Mouse (Mus musculus): ENCODE data around the gene Aif1. TPM values are rescaled to one million over a fixed set of nuclear protein-coding genes. Genes with fewer than 3 reads are reported as not detected.

Gene Aif1
- polyA plus RNA-seq, 1 experiment from 2014 or later, result 20.0 TPM

DNA sequence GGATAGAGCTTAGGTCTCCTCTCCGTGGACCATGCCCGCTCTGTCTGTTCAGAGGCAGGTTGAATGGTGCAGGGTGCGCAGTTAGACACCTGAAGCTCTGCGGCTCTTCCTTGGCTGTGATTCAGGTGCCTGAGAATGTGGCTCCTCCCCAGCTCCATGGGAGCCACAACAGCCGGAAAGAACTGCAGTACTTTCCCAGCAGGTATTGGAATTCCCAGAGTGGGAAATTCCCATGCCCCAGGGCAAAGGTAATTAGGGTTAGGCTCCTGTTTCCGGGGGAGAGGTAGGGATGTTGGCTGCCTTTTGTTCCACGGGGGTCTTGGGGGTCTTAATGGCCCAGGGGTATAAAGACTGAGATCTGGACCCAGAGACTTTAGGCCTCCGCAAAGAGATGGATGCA lies 23.1 kb upstream of the Aif1 start:
- Histone ChIP-seq H3K4me1 (replicated peaks; ENCODE audit: control insufficient read depth, insufficient read depth, low read length) (peaks cover 11% of the 10 kb centered on the region), H3K36me3 (ENCODE audit: control insufficient read depth, insufficient read depth, low read length) (no peaks in the 10 kb centered on the region), H3K4me3 (ENCODE audit: low read depth, low read length) (no peak overlapping the region), H3K9ac (ENCODE audit: low read depth, low read length) (no peak overlapping the region), H3K27ac (ENCODE audit: low read depth, low read length) (no peak overlapping the region), H3K9me3 (ENCODE audit: control insufficient read depth, low read length) (no peaks in the 10 kb centered on the region), H3K4me2 (no peak overlapping the region), H3K27me3 (replicated peaks; ENCODE audit: control insufficient read depth, insufficient read depth, low read length) (peaks cover 59% of the 10 kb centered on the region)
- 55% methylated on average over 8 of the region's 8 CpGs for WGBS
- no peak for ATAC-seq (replicated peaks; ENCODE audit: low FRiP score)
- DNase-seq (ENCODE audit: low spot score), result no peak

DNA sequence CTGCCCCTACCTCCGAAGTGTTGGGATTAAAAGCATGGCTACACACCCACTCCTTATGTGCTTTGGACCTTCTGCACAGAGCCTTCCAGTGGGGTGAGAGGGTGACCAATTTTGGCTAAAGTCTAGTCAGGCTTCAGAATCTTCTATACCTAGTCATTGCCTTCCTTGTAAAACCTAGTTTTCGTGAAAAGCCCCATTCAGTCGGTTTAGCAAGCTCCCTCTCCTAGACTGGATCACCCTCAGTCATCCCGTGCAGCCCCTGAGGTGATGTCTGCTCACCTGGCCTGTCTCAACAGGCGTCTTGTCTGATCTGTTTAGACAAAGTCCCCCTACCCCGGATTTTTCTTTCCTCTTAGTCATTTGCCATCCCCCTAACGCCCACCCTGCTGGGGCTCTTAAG lies 22.2 kb upstream of the Aif1 start:
- Histone ChIP-seq H3K27ac (ENCODE audit: low read depth, low read length) (no peak overlapping the region), H3K9me3 (ENCODE audit: control insufficient read depth, low read length) (no peaks in the 10 kb centered on the region), H3K4me3 (ENCODE audit: low read depth, low read length) (no peak overlapping the region), H3K9ac (ENCODE audit: low read depth, low read length) (no peak overlapping the region), H3K27me3 (replicated peaks; ENCODE audit: control insufficient read depth, insufficient read depth, low read length) (peaks cover 50% of the 10 kb centered on the region), H3K4me2 (no peak overlapping the region), H3K4me1 (replicated peaks; ENCODE audit: control insufficient read depth, insufficient read depth, low read length) (peaks cover 14% of the 10 kb centered on the region), H3K36me3 (ENCODE audit: control insufficient read depth, insufficient read depth, low read length) (no peaks in the 10 kb centered on the region)
- no peak for DNase-seq (ENCODE audit: low spot score)
- no peak for ATAC-seq (replicated peaks; ENCODE audit: low FRiP score)
- 59% methylated on average over 7 of the region's 7 CpGs for WGBS

DNA sequence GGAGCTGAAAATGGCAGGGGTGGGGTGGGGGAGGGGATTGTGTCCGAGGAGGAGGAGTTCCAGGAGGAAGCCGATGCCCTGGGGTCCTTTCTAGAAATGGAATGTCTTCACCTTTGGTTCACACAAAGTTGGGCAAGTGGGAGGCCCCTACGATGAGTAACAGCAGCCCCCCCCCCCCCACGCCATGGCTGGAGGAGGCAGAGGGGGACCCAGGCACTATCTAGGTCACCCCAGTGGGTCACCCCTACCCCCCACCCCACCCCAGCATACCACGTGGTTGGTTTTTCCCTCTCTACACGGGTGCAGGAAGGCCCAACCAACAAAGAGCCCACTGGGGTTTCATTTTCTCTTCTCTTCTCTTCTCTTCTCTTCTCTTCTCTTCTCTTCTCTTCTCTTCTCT lies 21.3 kb upstream of the Aif1 start:
- peaks cover 14% of the 10 kb centered on the region for H3K4me1 ChIP-seq (replicated peaks; ENCODE audit: control insufficient read depth, insufficient read depth, low read length)
- WGBS, result 34% methylated on average over 6 of the region's 6 CpGs
- H3K4me3 ChIP-seq (ENCODE audit: low read depth, low read length), result no peak overlapping the region
- no peaks in the 10 kb centered on the region for H3K9me3 ChIP-seq (ENCODE audit: control insufficient read depth, low read length)
- no peak for DNase-seq (ENCODE audit: low spot score)
- ATAC-seq (replicated peaks; ENCODE audit: low FRiP score), result no peak
- H3K27ac ChIP-seq (ENCODE audit: low read depth, low read length), result no peak overlapping the region
- H3K27me3 ChIP-seq (replicated peaks; ENCODE audit: control insufficient read depth, insufficient read depth, low read length), result peaks cover 41% of the 10 kb centered on the region
- H3K9ac ChIP-seq (ENCODE audit: low read depth, low read length), result no peak overlapping the region
- no peak overlapping the region for H3K4me2 ChIP-seq
- H3K36me3 ChIP-seq (ENCODE audit: control insufficient read depth, insufficient read depth, low read length), result no peaks in the 10 kb centered on the region

DNA sequence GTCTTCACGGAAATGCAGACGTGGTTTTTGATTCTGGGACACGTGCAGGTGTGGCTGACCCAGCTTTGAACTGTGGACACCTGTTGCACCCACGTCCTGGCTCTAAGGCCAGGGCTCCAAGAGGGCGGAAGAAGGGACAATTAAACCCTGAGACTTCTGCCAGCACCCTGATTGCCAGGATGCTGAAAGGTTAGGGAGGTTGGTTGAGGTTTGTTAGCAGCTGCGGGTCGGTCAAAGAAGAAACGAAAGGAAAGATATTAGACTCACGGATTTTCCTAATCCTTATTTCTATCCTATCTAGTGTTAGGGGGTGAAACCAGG lies 20.4 kb upstream of the Aif1 start:
- Histone ChIP-seq H3K9me3 (ENCODE audit: control insufficient read depth, low read length) (no peaks in the 10 kb centered on the region), H3K27me3 (replicated peaks; ENCODE audit: control insufficient read depth, insufficient read depth, low read length) (peaks cover 32% of the 10 kb centered on the region), H3K36me3 (ENCODE audit: control insufficient read depth, insufficient read depth, low read length) (no peaks in the 10 kb centered on the region), H3K4me3 (ENCODE audit: low read depth, low read length) (peak overlapping the region; percentile 45; the same call in 1 of the 2 replicates), H3K4me2 (peak overlapping the region; percentile 76), H3K9ac (ENCODE audit: low read depth, low read length) (no peak overlapping the region), H3K27ac (ENCODE audit: low read depth, low read length) (no peak overlapping the region), H3K4me1 (replicated peaks; ENCODE audit: control insufficient read depth, insufficient read depth, low read length) (peaks cover 14% of the 10 kb centered on the region)
- 29% methylated on average over 9 of the region's 9 CpGs for WGBS
- DNase-seq (ENCODE audit: low spot score) (no peak), ATAC-seq (replicated peaks; ENCODE audit: low FRiP score) (no peak)

DNA sequence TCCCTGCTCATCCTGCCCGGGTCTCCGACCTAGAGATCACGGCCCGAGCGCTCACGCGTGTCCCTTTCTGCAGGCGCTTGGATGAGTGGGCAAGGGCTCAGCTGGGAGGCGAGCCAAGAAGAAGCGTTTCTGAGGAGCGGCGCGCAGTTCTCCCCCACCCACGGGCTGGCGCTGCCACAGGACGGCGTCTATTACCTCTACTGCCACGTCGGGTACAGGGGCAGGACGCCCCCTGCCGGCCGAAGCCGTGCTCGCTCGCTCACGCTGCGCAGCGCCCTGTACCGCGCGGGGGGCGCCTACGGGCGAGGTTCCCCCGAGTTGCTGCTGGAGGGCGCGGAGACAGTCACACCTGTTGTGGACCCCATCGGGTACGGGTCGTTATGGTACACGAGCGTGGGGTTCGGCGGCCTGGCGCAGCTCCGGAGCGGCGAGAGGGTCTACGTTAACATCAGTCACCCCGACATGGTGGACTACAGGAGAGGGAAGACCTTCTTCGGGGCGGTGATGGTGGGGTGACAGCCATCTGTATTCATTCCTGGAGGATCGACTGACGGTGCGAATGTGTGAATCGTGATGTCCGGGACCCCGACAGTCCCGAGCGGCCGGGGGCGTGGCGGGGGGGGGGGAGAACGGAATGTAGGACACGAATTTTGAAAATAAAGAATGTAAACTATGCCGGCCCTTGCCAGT lies 19.9 kb upstream of the Aif1 start:
- peaks cover 14% of the 10 kb centered on the region for H3K4me1 ChIP-seq (replicated peaks; ENCODE audit: control insufficient read depth, insufficient read depth, low read length)
- H3K27me3 ChIP-seq (replicated peaks; ENCODE audit: control insufficient read depth, insufficient read depth, low read length), result peaks cover 27% of the 10 kb centered on the region
- H3K4me2 ChIP-seq, result peak overlapping the region; percentile 76
- no peaks in the 10 kb centered on the region for H3K36me3 ChIP-seq (ENCODE audit: control insufficient read depth, insufficient read depth, low read length)
- H3K4me3 ChIP-seq (ENCODE audit: low read depth, low read length), result peak overlapping the region; percentile 45
- WGBS, result 2% methylated on average over 66 of the region's 66 CpGs
- DNase-seq (ENCODE audit: low spot score), result peak; percentile 83
- H3K9ac ChIP-seq (ENCODE audit: low read depth, low read length), result peak overlapping the region; percentile 52
- peak; percentile 80 for ATAC-seq (replicated peaks; ENCODE audit: low FRiP score)
- H3K9me3 ChIP-seq (ENCODE audit: control insufficient read depth, low read length), result no peaks in the 10 kb centered on the region
- H3K27ac ChIP-seq (ENCODE audit: low read depth, low read length), result no peak overlapping the region

DNA sequence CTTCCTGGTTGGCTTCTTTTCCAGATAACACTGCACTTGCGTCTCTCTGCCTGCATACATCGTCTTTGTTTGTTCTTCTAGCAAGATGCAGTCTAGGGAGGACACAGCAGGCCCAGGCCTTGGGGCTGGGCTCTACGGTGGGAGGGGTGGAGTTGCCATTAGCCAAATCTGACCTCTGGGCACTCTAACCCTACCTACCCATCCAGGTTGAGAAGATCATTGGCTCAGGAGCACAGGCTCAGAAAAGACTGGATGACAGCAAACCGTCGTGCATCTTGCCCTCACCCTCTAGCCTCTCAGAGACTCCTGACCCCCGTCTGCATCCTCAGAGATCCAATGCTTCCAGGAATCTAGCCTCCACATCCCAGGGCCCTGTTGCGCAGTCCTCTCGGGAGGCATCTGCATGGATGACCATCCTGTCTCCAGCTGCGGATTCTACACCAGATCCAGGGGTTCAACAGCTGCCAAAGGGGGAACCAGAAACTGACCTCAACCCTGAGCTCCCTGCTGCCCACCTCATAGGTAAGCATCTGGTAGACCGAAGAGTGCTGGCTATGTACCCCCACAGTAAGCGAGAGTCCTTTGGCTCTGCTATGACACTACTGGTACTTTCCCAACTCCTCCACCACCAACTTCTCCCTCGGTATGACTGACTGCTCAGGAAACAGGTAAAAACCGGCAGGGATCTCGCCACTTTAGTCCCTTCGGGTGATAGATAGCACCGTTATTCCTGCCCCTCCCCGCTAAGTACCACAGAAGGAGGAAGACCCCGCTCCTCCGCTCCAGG lies 19.2 kb upstream of the Aif1 start:
- peak overlapping the region; percentile 52 for H3K9ac ChIP-seq (ENCODE audit: low read depth, low read length)
- H3K27ac ChIP-seq (ENCODE audit: low read depth, low read length), result 0 out of 2 replicates have a peak overlapping the region, but pooled peaks have one; percentile 19
- no peaks in the 10 kb centered on the region for H3K36me3 ChIP-seq (ENCODE audit: control insufficient read depth, insufficient read depth, low read length)
- H3K4me1 ChIP-seq (replicated peaks; ENCODE audit: control insufficient read depth, insufficient read depth, low read length), result peaks cover 17% of the 10 kb centered on the region
- 35% methylated on average over 19 of the region's 19 CpGs for WGBS
- H3K9me3 ChIP-seq (ENCODE audit: control insufficient read depth, low read length), result no peaks in the 10 kb centered on the region
- peaks cover 23% of the 10 kb centered on the region for H3K27me3 ChIP-seq (replicated peaks; ENCODE audit: control insufficient read depth, insufficient read depth, low read length)
- H3K4me2 ChIP-seq, result peak overlapping the region; percentile 76
- ATAC-seq (replicated peaks; ENCODE audit: low FRiP score) (no peak; the same call in 1 of the 2 replicates), DNase-seq (ENCODE audit: low spot score) (no peak)
- H3K4me3 ChIP-seq (ENCODE audit: low read depth, low read length), result peak overlapping the region; percentile 45

DNA sequence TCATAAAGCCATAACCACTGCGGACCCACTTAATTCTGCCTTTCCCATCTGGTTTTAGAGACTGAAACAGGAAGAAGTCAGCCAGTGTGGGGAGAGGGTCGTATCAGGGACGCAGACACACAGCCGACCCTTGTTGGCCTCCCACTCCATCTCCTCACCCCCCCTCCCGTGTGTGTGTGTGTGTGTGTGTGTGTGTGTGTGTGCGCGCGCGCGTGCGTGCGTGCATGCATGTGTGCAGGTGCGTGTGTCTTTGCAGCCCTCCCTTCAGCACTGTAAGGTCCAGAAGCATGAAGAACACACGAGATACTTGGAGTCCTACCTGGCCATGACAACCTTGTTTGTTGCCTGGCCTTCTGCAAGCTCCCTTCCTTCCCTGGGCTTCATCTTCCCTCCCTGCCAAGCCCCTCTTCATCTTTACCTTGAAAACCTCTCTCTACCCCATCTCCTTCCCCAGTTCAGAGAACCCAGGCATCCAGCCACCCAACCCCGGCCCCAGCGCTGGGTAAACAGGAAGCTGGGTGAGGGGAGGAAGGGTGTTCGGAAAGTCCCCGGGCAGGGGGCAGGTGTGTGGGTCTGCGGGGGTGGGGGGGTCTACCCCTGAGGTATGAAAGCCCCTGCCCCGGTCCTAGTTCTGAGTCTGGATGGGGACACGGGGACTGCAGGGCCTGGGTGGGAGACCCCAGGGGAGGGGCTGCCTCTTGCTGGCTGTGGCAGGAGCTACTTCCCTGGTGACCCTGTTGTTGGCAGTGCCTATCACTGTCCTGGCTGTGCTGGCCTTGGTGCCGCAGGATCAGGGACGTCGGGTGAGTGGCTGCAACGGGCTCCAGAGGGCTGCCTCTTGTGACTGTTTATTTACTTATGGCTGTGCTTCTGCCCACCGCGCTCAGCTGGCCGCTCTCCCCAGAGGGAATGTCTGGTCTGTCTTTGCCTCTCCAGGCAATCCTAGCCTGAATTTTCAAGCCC lies 18.3 kb upstream of the Aif1 start, which contains the start of gene Ltb:
Gene Ltb, plus strand, starts transcription at position 559 of the 963 bp plus-strand sequence.
- 0 out of 2 replicates have a peak within 1 kb of the TSS, but pooled peaks have one; percentile 19 for H3K27ac ChIP-seq (ENCODE audit: low read depth, low read length)
- peak within 1 kb of the TSS; percentile 45 for H3K4me3 ChIP-seq (ENCODE audit: low read depth, low read length)
- H3K4me2 ChIP-seq, result peak within 1 kb of the TSS; percentile 76
- ATAC-seq (replicated peaks; ENCODE audit: low FRiP score), result no peak
- WGBS, result 48% methylated on average over 28 of the region's 28 CpGs
- H3K9ac ChIP-seq (ENCODE audit: low read depth, low read length), result no peak within 1 kb of the TSS
- H3K36me3 ChIP-seq (ENCODE audit: control insufficient read depth, insufficient read depth, low read length), result no peaks in the 10 kb centered on the region
- H3K9me3 ChIP-seq (ENCODE audit: control insufficient read depth, low read length), result no peaks in the 10 kb centered on the region
- no peak for DNase-seq (ENCODE audit: low spot score)
- H3K27me3 ChIP-seq (replicated peaks; ENCODE audit: control insufficient read depth, insufficient read depth, low read length), result peaks cover 23% of the 10 kb centered on the region
- H3K4me1 ChIP-seq (replicated peaks; ENCODE audit: control insufficient read depth, insufficient read depth, low read length), result peaks cover 22% of the 10 kb centered on the region

DNA sequence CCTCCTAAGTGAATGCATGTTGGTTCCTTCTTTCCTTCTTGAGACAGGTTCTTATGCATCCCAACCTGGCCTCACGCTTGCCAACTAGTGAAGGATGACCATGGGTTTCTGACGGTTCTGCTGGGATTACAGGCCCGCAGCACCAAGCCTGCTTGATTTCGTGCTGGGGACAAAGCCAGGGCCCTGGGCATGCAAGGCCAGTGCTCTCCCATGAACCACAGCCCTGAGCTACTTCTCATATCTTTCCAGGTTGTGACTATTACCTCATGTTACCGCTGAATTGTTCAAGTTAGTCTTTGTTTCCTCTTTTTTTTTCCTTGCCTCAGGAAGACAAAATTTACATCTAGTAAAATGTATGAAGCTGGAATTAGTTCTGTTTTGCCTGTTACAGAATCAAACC lies 17.1 kb upstream of the Aif1 start:
- no peaks in the 10 kb centered on the region for H3K36me3 ChIP-seq (ENCODE audit: control insufficient read depth, insufficient read depth, low read length)
- H3K4me3 ChIP-seq (ENCODE audit: low read depth, low read length), result no peak overlapping the region
- H3K4me2 ChIP-seq, result no peak overlapping the region
- H3K27ac ChIP-seq (ENCODE audit: low read depth, low read length), result no peak overlapping the region
- DNase-seq (ENCODE audit: low spot score) (no peak), ATAC-seq (replicated peaks; ENCODE audit: low FRiP score) (no peak)
- 68% methylated on average over 5 of the region's 5 CpGs for WGBS
- H3K9me3 ChIP-seq (ENCODE audit: control insufficient read depth, low read length), result no peaks in the 10 kb centered on the region
- no peak overlapping the region for H3K9ac ChIP-seq (ENCODE audit: low read depth, low read length)
- peaks cover 18% of the 10 kb centered on the region for H3K27me3 ChIP-seq (replicated peaks; ENCODE audit: control insufficient read depth, insufficient read depth, low read length)
- H3K4me1 ChIP-seq (replicated peaks; ENCODE audit: control insufficient read depth, insufficient read depth, low read length), result peaks cover 22% of the 10 kb centered on the region
